Mouse (Mus musculus) lung, adult 2 months (tissue): Measurements from ENCODE around the gene Tbx1.

ENCODE experiments used
- CTCF ChIP-seq: fragments of 200-500 bp; IDR thresholded peaks from 2 replicates; pipeline ENCODE4 v1.5.1; 2011; ENCODE audit warnings: mild to moderate bottlenecking, low read length, control low read depth; ENCODE audit not compliant: insufficient read depth
- POLR2A ChIP-seq: fragments of 200-500 bp; IDR thresholded peaks from 2 replicates; pipeline ENCODE4 v1.6.1; 2011; ENCODE audit warnings: low read depth, mild to moderate bottlenecking, control low read depth, low read length, borderline replicate concordance; ENCODE audit errors: extremely low read depth

- no peak for TF ChIP-seq POLR2A
- no peak for TF ChIP-seq CTCF
Observed at GRCm38 (mm10) chr16:18583673-18584357, 6.7 kb downstream of the Tbx1 start.
